13 mouse cellular contexts compared by ENCODE assay signal in genomic region chr10:21828432-21829061, GRCm38 (mm10). TPM values are rescaled to one million over a fixed set of nuclear protein-coding genes. Genes with fewer than 3 reads are reported as not detected.
DNase-seq lines count a peak whose midpoint lies in the region; ATAC-seq lines count a peak whose summit lies in the region.
"Had no signal": no experiment of that assay in that cellular context is flagged by ENCODE, and none has a peak within 500 bp of the region (broad histone marks: within the 10 kb centered on the region; RNA-seq: fewer than 3 reads in every experiment).

No protein-coding gene starts in this region.

- peaks cover 28% of the 10 kb centered on the region for H3K4me1 ChIP-seq in hindbrain, embryonic 10.5 days (replicated peaks)
- peaks cover 15% of the 10 kb centered on the region for H3K4me1 ChIP-seq in hindbrain, embryonic 14.5 days (replicated peaks; ENCODE audit: control insufficient read depth, insufficient read depth, low read length)
- H3K4me1 ChIP-seq in midbrain, embryonic 11.5 days (ENCODE audit: control insufficient read depth, insufficient read depth, low read length), result peaks cover 13% of the 10 kb centered on the region

- H3K4me3 ChIP-seq in hindbrain, embryonic 10.5 days, result no peak overlapping the region
- no peak overlapping the region for H3K4me3 ChIP-seq in hindbrain, embryonic 14.5 days (replicated peaks; ENCODE audit: low read length)
- H3K4me3 ChIP-seq in midbrain, embryonic 11.5 days (ENCODE audit: low read depth, low read length), result no peak overlapping the region
- H3K4me3 ChIP-seq: liver, embryonic 13.5 days had no signal

- no peak overlapping the region for H3K4me2 ChIP-seq in hindbrain, embryonic 14.5 days (replicated peaks)
- no peak overlapping the region for H3K4me2 ChIP-seq in midbrain, embryonic 11.5 days
- H3K4me2 ChIP-seq: liver, embryonic 13.5 days had no signal

- H3K9ac ChIP-seq in hindbrain, embryonic 14.5 days, result no peak overlapping the region
- no peak overlapping the region for H3K9ac ChIP-seq in midbrain, embryonic 11.5 days (ENCODE audit: low read length)
- H3K9ac ChIP-seq: liver, embryonic 13.5 days had no signal

- H3K36me3 ChIP-seq in hindbrain, embryonic 10.5 days, result no peaks in the 10 kb centered on the region
- H3K36me3 ChIP-seq in hindbrain, embryonic 14.5 days (replicated peaks; ENCODE audit: control insufficient read depth, insufficient read depth), result no peaks in the 10 kb centered on the region
- H3K36me3 ChIP-seq in midbrain, embryonic 11.5 days (ENCODE audit: control insufficient read depth, insufficient read depth, low read length), result no peaks in the 10 kb centered on the region
- H3K36me3 ChIP-seq: liver, embryonic 13.5 days had no signal

- H3K9me3 ChIP-seq in hindbrain, embryonic 10.5 days, result no peaks in the 10 kb centered on the region
- no peaks in the 10 kb centered on the region for H3K9me3 ChIP-seq in hindbrain, embryonic 14.5 days (ENCODE audit: control insufficient read depth, low read length)
- H3K9me3 ChIP-seq in midbrain, embryonic 11.5 days (ENCODE audit: control insufficient read depth, low read length), result no peaks in the 10 kb centered on the region
- H3K9me3 ChIP-seq: liver, embryonic 13.5 days had no signal

- 50% methylated on average over 9 of the region's 9 CpGs for WGBS in hindbrain, embryonic 10.5 days
- 46% methylated on average over 9 of the region's 9 CpGs for WGBS in hindbrain, embryonic 14.5 days
- WGBS in midbrain, embryonic 11.5 days, result 37% methylated on average over 9 of the region's 9 CpGs

- ATAC-seq in hindbrain, embryonic 14.5 days (ENCODE audit: low FRiP score), result no peak
- ATAC-seq in midbrain, embryonic 11.5 days (ENCODE audit: low FRiP score), result peak; percentile 66
- ATAC-seq: activated CD4-positive, CD25-positive, alpha-beta regulatory T cell, adult 4 months had no signal

- no peak for DNase-seq in hindbrain, embryonic 10.5 days (ENCODE audit: low spot score)
- DNase-seq in hindbrain, embryonic 14.5 days (ENCODE audit: low spot score), result no peak
- DNase-seq in retina, embryonic 14.5 days (ENCODE audit: low spot score), result peak; percentile 30
- no peak for DNase-seq in retina, postnatal 1 day
- DNase-seq in midbrain, embryonic 11.5 days (ENCODE audit: low spot score, missing footprints), result peak; percentile 89
- DNase-seq in urinary bladder, postnatal 10 days (ENCODE audit: low spot score), result no peak
- no peak for DNase-seq in thymus, postnatal 4 days
- no peak for DNase-seq in layer of hippocampus, adult 9-11 months
- DNase-seq: B cell, adult 2 months; cerebellum, adult 8-10 months; kidney, adult 11 months; liver, embryonic 13.5 days had no signal

- H3K27ac ChIP-seq in hindbrain, embryonic 10.5 days, result peak overlapping the region; percentile 74
- no peak overlapping the region for H3K27ac ChIP-seq in hindbrain, embryonic 14.5 days
- H3K27ac ChIP-seq in midbrain, embryonic 11.5 days (ENCODE audit: low read depth, low read length), result peak overlapping the region; percentile 64
- H3K27ac ChIP-seq: liver, embryonic 13.5 days had no signal

- no peaks in the 10 kb centered on the region for H3K27me3 ChIP-seq in hindbrain, embryonic 10.5 days (ENCODE audit: insufficient read depth, poor library complexity, severe bottlenecking)
- no peaks in the 10 kb centered on the region for H3K27me3 ChIP-seq in hindbrain, embryonic 14.5 days (ENCODE audit: control insufficient read depth, insufficient read depth, low read length)
- no peaks in the 10 kb centered on the region for H3K27me3 ChIP-seq in midbrain, embryonic 11.5 days (ENCODE audit: control insufficient read depth, insufficient read depth, low read length)
- H3K27me3 ChIP-seq: liver, embryonic 13.5 days had no signal

RNA-seq across cellular contexts. Expression of gene Sgk1, which starts 53.4 kb away (rescaled TPM):
- polyA plus RNA-seq in hindbrain, embryonic 10.5 days (2016; fragmentation: Nextera tagmentation; extraction: Ambion mirVana), result 15.0 and 18.1 TPM in 2 replicates
- polyA plus RNA-seq in hindbrain, embryonic 14.5 days (2014; fragmentation: Nextera tagmentation; extraction: Ambion mirVana), result 41.4 and 44.3 TPM in 2 replicates
- polyA plus RNA-seq in midbrain, embryonic 11.5 days (2014; fragmentation: Nextera tagmentation; extraction: Ambion mirVana), result 20.8 and 25.7 TPM in 2 replicates

Comparison
In these comparisons a context has a peak if more than half of its experiments do, and no peak if none do; other contexts are left out.
1. DNase-seq: peak in retina, embryonic 14.5 days (single experiment) and midbrain, embryonic 11.5 days (single experiment); none in hindbrain, embryonic 10.5 days (single experiment), hindbrain, embryonic 14.5 days (single experiment), retina, postnatal 1 day (single experiment), urinary bladder, postnatal 10 days (single experiment), thymus, postnatal 4 days (single experiment) and layer of hippocampus, adult 9-11 months (single experiment).